Mouse (Mus musculus) MEL (cell line): ENCODE data around the gene Dlx4.

Experiments
- CTCF ChIP-seq, 3 experiments: IDR thresholded peaks in 2 of 3; conservative IDR thresholded peaks in 1 of 3; 2 replicates each; pipeline ENCODE4 v1.5.1; 2011 to 2012; ENCODE audit warnings: low read length in 3 of 3, low read depth in 2 of 3, mild to moderate bottlenecking in 2 of 3, improper control_type of control experiment in 1 of 3, inconsistent platforms in 1 of 3, mixed read lengths in 1 of 3, moderate library complexity in 1 of 3; ENCODE audit not compliant: control insufficient read depth in 1 of 3, insufficient read depth in 1 of 3, poor library complexity in 1 of 3, severe bottlenecking in 1 of 3
- EP300 ChIP-seq, 2 experiments: IDR thresholded peaks; 2 replicates each; pipeline ENCODE4 v1.6.1; 2011; ENCODE audit warnings: improper control_type of control experiment in 2 of 2, low read length in 2 of 2, low read depth in 1 of 2, mild to moderate bottlenecking in 1 of 2
- ETS1 ChIP-seq: IDR thresholded peaks from 2 replicates; pipeline ENCODE4 v1.6.1; 2012; ENCODE audit warnings: low read depth, mild to moderate bottlenecking, inconsistent platforms, low read length, improper control_type of control experiment, moderate library complexity
- GABPA ChIP-seq: IDR thresholded peaks from 2 replicates; pipeline ENCODE4 v1.6.1; 2012; ENCODE audit warnings: low read depth, mild to moderate bottlenecking, inconsistent platforms, low read length, improper control_type of control experiment, moderate library complexity
- JUND ChIP-seq: IDR thresholded peaks from 2 replicates; pipeline ENCODE4 v1.6.1; 2011; ENCODE audit warnings: low read depth, mild to moderate bottlenecking, improper control_type of control experiment, low read length
- MAX ChIP-seq: IDR thresholded peaks from 2 replicates; pipeline ENCODE4 v1.6.1; 2011; ENCODE audit warnings: low read length, improper control_type of control experiment
- MEF2A ChIP-seq: IDR thresholded peaks from 2 replicates; pipeline ENCODE4 v1.6.1; 2014; ENCODE audit warnings: low read depth, mild to moderate bottlenecking, inconsistent platforms, low read length, improper control_type of control experiment; ENCODE audit not compliant: poor library complexity, insufficient replicate concordance, severe bottlenecking; ENCODE audit errors: extremely low read depth
- MXI1 ChIP-seq: IDR thresholded peaks from 2 replicates; pipeline ENCODE4 v1.6.1; 2011; ENCODE audit warnings: mild to moderate bottlenecking, low read depth, low read length, improper control_type of control experiment
- POLR2A ChIP-seq, 2 experiments: IDR thresholded peaks; 2 replicates each; pipeline ENCODE4 v1.6.1; 2011 to 2012; ENCODE audit warnings: low read length in 2 of 2, mild to moderate bottlenecking in 2 of 2, control low read depth in 1 of 2, improper control_type of control experiment in 1 of 2, low read depth in 1 of 2, moderate library complexity in 1 of 2; ENCODE audit not compliant: control insufficient read depth in 1 of 2, insufficient read depth in 1 of 2, poor library complexity in 1 of 2
- POLR2AphosphoS2 ChIP-seq: IDR thresholded peaks from 2 replicates; pipeline ENCODE4 v1.6.1; 2011; ENCODE audit warnings: low read length, improper control_type of control experiment
- RAD21 ChIP-seq: IDR thresholded peaks from 2 replicates; pipeline ENCODE4 v1.6.1; 2011; ENCODE audit warnings: mild to moderate bottlenecking, low read depth, low read length, improper control_type of control experiment
- ZKSCAN1 ChIP-seq: IDR thresholded peaks from 2 replicates; pipeline ENCODE4 v1.6.1; 2012; ENCODE audit warnings: low read depth, mild to moderate bottlenecking, inconsistent platforms, low read length, improper control_type of control experiment, moderate library complexity
- ZMIZ1 ChIP-seq: IDR thresholded peaks from 2 replicates; pipeline ENCODE4 v1.6.1; 2012; ENCODE audit warnings: low read depth, mild to moderate bottlenecking, inconsistent platforms, low read length, improper control_type of control experiment, moderate library complexity
- ZNF384 ChIP-seq: IDR thresholded peaks from 2 replicates; pipeline ENCODE4 v1.6.1; 2012; ENCODE audit warnings: low read depth, mild to moderate bottlenecking, inconsistent platforms, low read length, improper control_type of control experiment

- TF ChIP-seq POLR2A (IDR thresholded peaks at IDR 0.05; ENCODE audit: control insufficient read depth in 1 of 2, insufficient read depth in 1 of 2, low read depth in 1 of 2, low read length in 2 of 2, poor library complexity in 1 of 2) (no peak), MAX (no peak), CTCF (IDR thresholded peaks at IDR 0.05 in 2 of 3, conservative IDR thresholded peaks at IDR 0.05 in 1 of 3; ENCODE audit: control insufficient read depth in 1 of 3, insufficient read depth in 1 of 3, low read depth in 2 of 3, low read length in 3 of 3, poor library complexity in 1 of 3, severe bottlenecking in 1 of 3) (no peak), ETS1 (no peak), RAD21 (no peak), POLR2AphosphoS2 (no peak), MXI1 (no peak), GABPA (no peak), ZKSCAN1 (no peak), JUND (no peak), ZMIZ1 (no peak), ZNF384 (no peak), EP300 (IDR thresholded peaks at IDR 0.05; ENCODE audit: low read depth in 1 of 2, low read length in 2 of 2) (no peak), MEF2A (no peak)
Observed at GRCm38 (mm10) chr11:95097889-95098288, 48.2 kb downstream of the Dlx4 start.
